Mouse (Mus musculus) heart, adult 2 months (tissue): ENCODE results near the gene Add2.

Experiments
- CTCF ChIP-seq: fragments of 200-600 bp; IDR thresholded peaks from 2 replicates; pipeline ENCODE4 v1.8.1; 2022; ENCODE audit warnings: antibody characterized with exemption, mild to moderate bottlenecking, moderate library complexity
- POLR2A ChIP-seq: fragments of 200-500 bp; IDR thresholded peaks from 2 replicates; pipeline ENCODE4 v1.6.1; 2011; ENCODE audit warnings: mild to moderate bottlenecking, low read depth, low read length, control low read depth; ENCODE audit not compliant: insufficient read depth

GRCm38 (mm10) chr6:86154481-86154880 lies 126.0 kb downstream of the Add2 start:
- TF ChIP-seq CTCF: no peak
- no peak for TF ChIP-seq POLR2A
